Mouse (Mus musculus): Measurements from ENCODE around the gene Sptan1.
A peak's percentile ranks its signal among the peaks of the same experiment; 100 is the strongest.

DNA sequence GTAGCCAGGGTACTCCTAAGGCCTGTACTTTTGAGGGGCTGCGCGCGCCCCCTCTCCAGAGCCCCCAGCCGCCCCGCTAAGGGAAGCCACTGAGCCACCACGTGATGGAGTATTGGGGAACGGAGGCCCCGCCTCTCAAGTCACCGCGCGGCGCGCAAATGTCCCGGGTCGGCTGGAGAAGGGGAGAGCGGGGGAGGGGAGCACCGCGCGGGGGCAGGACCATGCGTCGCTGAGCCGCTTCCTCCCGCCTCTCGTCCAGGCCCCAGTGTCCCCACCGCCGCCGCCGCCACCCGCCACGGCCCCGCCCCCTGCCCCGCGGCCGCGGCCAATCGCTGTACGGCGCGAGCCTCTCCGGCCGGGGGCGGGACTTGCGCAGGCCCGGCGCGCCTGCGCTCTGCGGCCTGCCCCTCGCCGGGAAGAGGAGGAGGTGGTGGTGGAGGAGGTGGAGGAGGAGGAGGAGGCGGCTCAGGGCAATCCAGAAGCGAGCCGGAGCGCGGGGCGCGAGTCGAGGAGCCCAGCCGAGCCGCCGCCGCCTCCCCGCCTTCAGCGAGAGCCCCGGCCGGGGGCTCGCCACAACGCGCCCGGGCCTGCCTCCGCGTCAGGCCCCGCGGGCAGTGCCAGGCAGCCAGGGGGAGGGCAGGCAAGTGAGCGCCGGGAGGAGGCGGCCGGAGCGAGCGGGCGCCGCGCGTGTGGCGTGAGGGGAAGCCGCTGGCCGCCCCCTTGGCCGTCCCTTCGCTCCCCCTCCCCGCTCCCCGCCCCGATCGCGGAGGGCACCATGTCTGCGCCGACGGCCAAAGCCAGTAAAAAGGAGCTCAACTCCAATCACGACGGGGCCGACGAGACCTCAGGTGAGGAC is 100.9 kb downstream of the Sptan1 start:
- TF ChIP-seq CTCF (IDR thresholded peaks at IDR 0.05; ENCODE audit: insufficient read depth, low read depth, low read length) (no peak), POLR2A (IDR thresholded peaks at IDR 0.05; ENCODE audit: insufficient read depth, low read depth, low read length) (peak; percentile 51)
